Mouse (Mus musculus) intestine, postnatal 0 days (tissue): ENCODE data around the gene Marveld3. TPM values are rescaled to one million over a fixed set of nuclear protein-coding genes. Genes with fewer than 3 reads are reported as not detected.

Experiments used
- ATAC-seq: fragments of 200-750 bp; cut with Nextera tagmentation; 2 replicates; pipeline ENCODE4 v1.8.0; 2017; ENCODE audit warnings: mild to moderate bottlenecking, moderate TSS enrichment, moderate library complexity
- H3K27ac ChIP-seq: fragments of 300-500 bp; sonication (generic); 2 replicates; pipeline ENCODE4 v1.5.1; 2014; ENCODE audit warnings: mild to moderate bottlenecking, low read depth, low read length, moderate library complexity
- H3K27me3 ChIP-seq: fragments of 300-500 bp; sonication (generic); replicated peaks from 2 replicates; pipeline ENCODE4 v1.6.1; 2014; ENCODE audit warnings: low read length, mixed read lengths; ENCODE audit not compliant: control insufficient read depth, insufficient read depth
- H3K36me3 ChIP-seq: fragments of 300-500 bp; sonication (generic); 2 replicates; pipeline ENCODE4 v1.6.1; 2014; ENCODE audit warnings: mild to moderate bottlenecking, moderate library complexity; ENCODE audit not compliant: control insufficient read depth, insufficient read depth
- H3K4me1 ChIP-seq: fragments of 300-500 bp; sonication (generic); replicated peaks from 2 replicates; pipeline ENCODE4 v1.6.1; 2014; ENCODE audit warnings: antibody characterized with exemption, low read length, mixed read lengths; ENCODE audit not compliant: control insufficient read depth, insufficient read depth
- H3K4me2 ChIP-seq: fragments of 300-500 bp; sonication (generic); replicated peaks from 2 replicates; pipeline ENCODE4 v1.6.1; 2014; ENCODE audit warnings: low read depth, mild to moderate bottlenecking, moderate library complexity
- H3K4me3 ChIP-seq: fragments of 300-500 bp; sonication (generic); 2 replicates; pipeline ENCODE4 v1.5.1; 2014; ENCODE audit warnings: low read depth, low read length
- H3K9ac ChIP-seq: fragments of 300-500 bp; sonication (generic); 2 replicates; pipeline ENCODE4 v1.6.1; 2014; ENCODE audit warnings: mild to moderate bottlenecking, low read depth, low read length
- H3K9me3 ChIP-seq: fragments of 300-500 bp; sonication (generic); 2 replicates; pipeline ENCODE4 v1.6.1; 2016; ENCODE audit warnings: mixed run types; ENCODE audit not compliant: control insufficient read depth
- CTCF ChIP-seq: sonication (generic); IDR thresholded peaks from 2 replicates; pipeline ENCODE4 v1.5.1; 2016; ENCODE audit warnings: low read depth, mild to moderate bottlenecking, control low read depth, antibody characterized with exemption, moderate library complexity
- whole genome bisulfite sequencing: fragments of 180-500 bp; shearing (Covaris S2); extraction: QIAGEN DNeasy Blood & Tissue Kit; methylation state at CpG from one replicate; pipeline ENCODE4 v1.1.7; 2014; 5-methylcytosine and 5-hydroxymethylcytosine counted together
- polyA plus RNA-seq: library from polyadenylated mRNA; unstranded; fragments of >200 nt; fragmentation: Nextera tagmentation; extraction: Ambion mirVana; gene quantifications from 2 replicates; pipeline ENCODE4 v1.2.1, GENCODE M21; 2015

Gene Marveld3
- polyA plus RNA-seq, 1 experiment from 2014 or later: 25.0 TPM

GRCm38 (mm10) chr8:109920406-109921390 lies 41.3 kb downstream of the Marveld3 start:
- H3K9me3 ChIP-seq: no peaks in the 10 kb centered on the region
- H3K4me3 ChIP-seq: no peak overlapping the region
- H3K4me2 ChIP-seq: no peak overlapping the region
- no peaks in the 10 kb centered on the region for H3K4me1 ChIP-seq
- no peak for ATAC-seq
- no peaks in the 10 kb centered on the region for H3K27me3 ChIP-seq
- H3K36me3 ChIP-seq: peaks cover 33% of the 10 kb centered on the region
- H3K27ac ChIP-seq: no peak overlapping the region
- TF ChIP-seq CTCF: no peak
- 86% methylated on average over 8 of the region's 8 CpGs for WGBS
- no peak overlapping the region for H3K9ac ChIP-seq

- Histone ChIP-seq H3K4me1 (no peaks in the 10 kb centered on the region), H3K27ac (no peak overlapping the region), H3K4me2 (no peak overlapping the region), H3K9ac (no peak overlapping the region), H3K4me3 (no peak overlapping the region), H3K27me3 (no peaks in the 10 kb centered on the region), H3K36me3 (peaks cover 42% of the 10 kb centered on the region), H3K9me3 (no peaks in the 10 kb centered on the region)
- 43% methylated on average over 4 of the region's 4 CpGs for WGBS
- peak; percentile 57; the same call in 1 of the 2 replicates for ATAC-seq
- TF ChIP-seq CTCF: peak; percentile 93
Measured at GRCm38 (mm10) chr8:109917277-109917676, 44.7 kb downstream of the Marveld3 start.

GRCm38 (mm10) chr8:109907376-109907775 lies 54.6 kb downstream of the Marveld3 start:
- 96% methylated on average over 4 of the region's 4 CpGs for WGBS
- TF ChIP-seq CTCF: no peak
- no peaks in the 10 kb centered on the region for H3K9me3 ChIP-seq
- peaks cover 18% of the 10 kb centered on the region for H3K36me3 ChIP-seq
- H3K27ac ChIP-seq: no peak overlapping the region
- H3K4me2 ChIP-seq: no peak overlapping the region
- H3K4me3 ChIP-seq: no peak overlapping the region
- no peak overlapping the region for H3K9ac ChIP-seq
- H3K4me1 ChIP-seq: no peaks in the 10 kb centered on the region
- H3K27me3 ChIP-seq: no peaks in the 10 kb centered on the region
- ATAC-seq: no peak

- Histone ChIP-seq H3K27me3 (no peaks in the 10 kb centered on the region), H3K4me1 (no peaks in the 10 kb centered on the region), H3K27ac (no peak overlapping the region), H3K4me3 (no peak overlapping the region), H3K9me3 (no peaks in the 10 kb centered on the region), H3K36me3 (peaks cover 13% of the 10 kb centered on the region; the same call in 1 of the 2 replicates), H3K9ac (no peak overlapping the region), H3K4me2 (no peak overlapping the region)
- WGBS: 92% methylated on average over 3 of the region's 3 CpGs
- TF ChIP-seq CTCF: no peak
- no peak for ATAC-seq
Measured at GRCm38 (mm10) chr8:109906907-109907306, 55.1 kb downstream of the Marveld3 start.

- WGBS: 51% methylated on average over 1 of the region's 1 CpGs
- H3K4me1 ChIP-seq: no peaks in the 10 kb centered on the region
- no peaks in the 10 kb centered on the region for H3K27me3 ChIP-seq
- no peak overlapping the region for H3K9ac ChIP-seq
- no peak for TF ChIP-seq CTCF
- ATAC-seq: peak; percentile 91
- H3K27ac ChIP-seq: peak overlapping the region; percentile 69
- no peaks in the 10 kb centered on the region for H3K9me3 ChIP-seq
- H3K4me3 ChIP-seq: no peak overlapping the region
- H3K4me2 ChIP-seq: no peak overlapping the region
- H3K36me3 ChIP-seq: peaks cover 13% of the 10 kb centered on the region; the same call in 1 of the 2 replicates
Measured at GRCm38 (mm10) chr8:109904928-109905668, 56.9 kb downstream of the Marveld3 start.

- Histone ChIP-seq H3K27ac (peak overlapping the region; percentile 69; the same call in 1 of the 2 replicates), H3K36me3 (peaks cover 5% of the 10 kb centered on the region; the same call in 1 of the 2 replicates), H3K4me1 (no peaks in the 10 kb centered on the region), H3K4me2 (no peak overlapping the region), H3K4me3 (no peak overlapping the region), H3K9me3 (no peaks in the 10 kb centered on the region), H3K9ac (no peak overlapping the region), H3K27me3 (no peaks in the 10 kb centered on the region)
- 71% methylated on average over 10 of the region's 10 CpGs for WGBS
- no peak for ATAC-seq
- no peak for TF ChIP-seq CTCF
Measured at GRCm38 (mm10) chr8:109903909-109904469, 58.0 kb downstream of the Marveld3 start.
